Mouse (Mus musculus): ENCODE measurements around the gene P3h4. TPM values are rescaled to one million over a fixed set of nuclear protein-coding genes. Genes with fewer than 3 reads are reported as not detected.
A peak's percentile ranks its signal among the peaks of the same experiment; 100 is the strongest.
"Not testable (repeated sequence)": the region's sequence is repeated elsewhere in the genome, so short reads cannot be mapped to it uniquely, and the experiment has no call there.

The P3h4 gene
- polyA plus RNA-seq, 1 experiment from 2014 or later = 45.4 TPM

GRCm38 (mm10) chr11:100369822-100370221, 44.8 kb downstream of the P3h4 start:
- Histone ChIP-seq H3K36me3 (peaks cover 33% of the 10 kb centered on the region), H3K27ac (no peak overlapping the region), H3K4me1 (replicated peaks) (no peaks in the 10 kb centered on the region), H3K4me3 (replicated peaks) (no peak overlapping the region), H3K9ac (no peak overlapping the region), H3K9me3 (no peaks in the 10 kb centered on the region), H3K27me3 (replicated peaks) (no peaks in the 10 kb centered on the region), H3K4me2 (replicated peaks) (no peak overlapping the region)
- no peak for ATAC-seq
- 69% methylated on average over 8 of the region's 8 CpGs for WGBS

GRCm38 (mm10) chr11:100369145-100369544, 45.5 kb downstream of the P3h4 start:
- Histone ChIP-seq H3K4me2 (replicated peaks) (no peak overlapping the region), H3K9ac (no peak overlapping the region), H3K27me3 (replicated peaks) (no peaks in the 10 kb centered on the region), H3K4me1 (replicated peaks) (no peaks in the 10 kb centered on the region), H3K4me3 (replicated peaks) (no peak overlapping the region), H3K36me3 (peaks cover 29% of the 10 kb centered on the region), H3K9me3 (no peaks in the 10 kb centered on the region), H3K27ac (no peak overlapping the region)
- no peak for ATAC-seq
- WGBS = 65% methylated on average over 7 of the region's 7 CpGs

DNA sequence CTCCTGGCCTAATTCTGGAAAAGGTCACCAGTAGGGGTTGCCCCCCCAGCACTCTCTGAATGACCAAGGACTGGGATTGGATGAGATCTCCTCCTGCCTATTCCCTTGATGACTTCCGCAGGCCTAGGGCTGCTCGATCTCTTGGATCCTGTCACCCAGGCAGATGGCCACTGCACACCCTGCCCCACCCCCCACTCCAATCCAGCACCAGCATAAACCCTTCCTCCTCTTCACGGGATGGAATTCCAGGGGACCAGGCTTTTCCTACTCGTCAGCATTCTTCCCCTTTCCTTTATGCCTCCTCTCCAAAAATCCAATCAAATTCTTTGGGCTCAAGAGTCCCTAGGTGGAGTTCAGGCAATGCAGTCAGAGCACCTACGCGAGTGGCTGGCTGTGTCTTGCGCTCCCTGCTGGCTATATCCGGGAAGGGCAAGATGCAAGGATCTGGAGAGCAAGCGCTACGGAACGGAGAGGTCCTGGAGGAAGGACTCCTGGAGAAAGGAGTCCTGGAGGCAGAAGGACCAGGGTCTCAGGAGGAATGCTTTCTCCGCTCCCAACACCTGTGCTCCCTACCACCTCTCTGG, 51.6 kb downstream of the P3h4 start:
- H3K9me3 ChIP-seq = no peaks in the 10 kb centered on the region
- no peak overlapping the region for H3K4me2 ChIP-seq (replicated peaks)
- H3K36me3 ChIP-seq = no peaks in the 10 kb centered on the region
- H3K27me3 ChIP-seq (replicated peaks) = peaks cover 6% of the 10 kb centered on the region; the same call in 1 of the 2 replicates
- no peak overlapping the region for H3K9ac ChIP-seq
- no peak overlapping the region for H3K4me3 ChIP-seq (replicated peaks)
- H3K27ac ChIP-seq = no peak overlapping the region
- ATAC-seq = peak; percentile 41; the same call in 1 of the 2 replicates
- H3K4me1 ChIP-seq (replicated peaks) = peaks cover 8% of the 10 kb centered on the region; the same call in 1 of the 2 replicates
- WGBS = 18% methylated on average over 12 of the region's 12 CpGs

- WGBS = 16% methylated on average over 8 of the region's 8 CpGs
- Histone ChIP-seq H3K4me2 (replicated peaks) (no peak overlapping the region), H3K9me3 (no peaks in the 10 kb centered on the region), H3K4me3 (replicated peaks) (no peak overlapping the region), H3K27me3 (replicated peaks) (peaks cover 8% of the 10 kb centered on the region; the same call in 1 of the 2 replicates), H3K27ac (no peak overlapping the region), H3K4me1 (replicated peaks) (peaks cover 8% of the 10 kb centered on the region; the same call in 1 of the 2 replicates), H3K9ac (no peak overlapping the region), H3K36me3 (no peaks in the 10 kb centered on the region)
- ATAC-seq = peak; percentile 32; the same call in 1 of the 2 replicates
Measured at GRCm38 (mm10) chr11:100362209-100362978, 52.2 kb downstream of the P3h4 start.

- H3K27me3 ChIP-seq (replicated peaks) = peaks cover 13% of the 10 kb centered on the region; the same call in 1 of the 2 replicates
- not testable (repeated sequence) for H3K9ac ChIP-seq; ATAC-seq; H3K36me3 ChIP-seq; H3K9me3 ChIP-seq; H3K4me3 ChIP-seq (replicated peaks); H3K27ac ChIP-seq; H3K4me2 ChIP-seq (replicated peaks)
- peaks cover 13% of the 10 kb centered on the region for H3K4me1 ChIP-seq (replicated peaks)
- no CpG with 5 or more reads among the region's 13 CpGs for WGBS
Measured at GRCm38 (mm10) chr11:100361059-100361458, 53.6 kb downstream of the P3h4 start.

DNA sequence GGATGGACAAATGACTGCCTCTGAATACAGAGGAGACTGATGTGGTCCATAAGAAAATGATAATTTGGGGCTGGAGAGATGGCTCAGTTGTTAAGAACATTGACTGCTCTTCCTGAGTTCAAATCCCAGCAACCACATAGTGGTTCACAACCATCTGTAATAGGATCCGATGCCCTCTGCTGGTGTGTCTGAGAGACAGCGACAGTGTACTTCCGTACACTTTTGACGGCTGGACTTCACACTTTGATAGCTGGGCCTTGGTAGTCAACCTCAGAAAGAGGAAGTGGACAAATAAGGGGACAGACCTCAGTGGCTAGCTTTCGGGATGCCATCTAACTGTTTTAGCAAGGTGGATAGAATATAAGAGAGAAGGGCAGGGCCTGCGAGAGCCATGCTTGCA, 54.5 kb downstream of the P3h4 start:
- no peaks in the 10 kb centered on the region for H3K9me3 ChIP-seq
- peaks cover 19% of the 10 kb centered on the region for H3K4me1 ChIP-seq (replicated peaks)
- no peak overlapping the region for H3K4me3 ChIP-seq (replicated peaks)
- H3K9ac ChIP-seq = no peak overlapping the region
- no peak overlapping the region for H3K4me2 ChIP-seq (replicated peaks)
- no peak overlapping the region for H3K27ac ChIP-seq
- WGBS = 73% methylated on average over 6 of the region's 6 CpGs
- no peak for ATAC-seq
- H3K36me3 ChIP-seq = no peaks in the 10 kb centered on the region
- H3K27me3 ChIP-seq (replicated peaks) = peaks cover 19% of the 10 kb centered on the region

Other genes starting within 250 kb of the P3h4 start
- gene Krt9, start 221.6 kb downstream of the P3h4 start, polyA plus RNA-seq (2015; fragmentation: Nextera tagmentation; extraction: Ambion mirVana) = not detected in 2 replicates
- 8.6 and 9.6 TPM in 2 replicates for gene Krt14, start 207.3 kb downstream of the P3h4 start, polyA plus RNA-seq (2015; fragmentation: Nextera tagmentation; extraction: Ambion mirVana)
- not detected in 2 replicates for gene Krt16, start 165.9 kb downstream of the P3h4 start, polyA plus RNA-seq (2015; fragmentation: Nextera tagmentation; extraction: Ambion mirVana)
- gene Krt17, start 153.8 kb downstream of the P3h4 start, polyA plus RNA-seq (2015; fragmentation: Nextera tagmentation; extraction: Ambion mirVana) = 11.6 and 12.7 TPM in 2 replicates
- not detected in 2 replicates for gene Krt42, start 145.0 kb downstream of the P3h4 start, polyA plus RNA-seq (2015; fragmentation: Nextera tagmentation; extraction: Ambion mirVana)
- gene Eif1, start 95.0 kb downstream of the P3h4 start, polyA plus RNA-seq (2015; fragmentation: Nextera tagmentation; extraction: Ambion mirVana) = 1,793 and 1,952 TPM in 2 replicates
- 2.1 and 2.4 TPM in 2 replicates for gene Gast, start 80.4 kb downstream of the P3h4 start, polyA plus RNA-seq (2015; fragmentation: Nextera tagmentation; extraction: Ambion mirVana)
- 13.9 and 15.5 TPM in 2 replicates for gene Hap1, start 58.7 kb downstream of the P3h4 start, polyA plus RNA-seq (2015; fragmentation: Nextera tagmentation; extraction: Ambion mirVana)
- 133 and 139 TPM in 2 replicates for gene Jup, start 17.1 kb downstream of the P3h4 start, polyA plus RNA-seq (2015; fragmentation: Nextera tagmentation; extraction: Ambion mirVana)
- 84.2 and 86.6 TPM in 2 replicates for gene Fkbp10, start 861 bp upstream of the P3h4 start, polyA plus RNA-seq (2015; fragmentation: Nextera tagmentation; extraction: Ambion mirVana)
- 94.2 and 100 TPM in 2 replicates for gene Nt5c3b, start 27.0 kb upstream of the P3h4 start, polyA plus RNA-seq (2015; fragmentation: Nextera tagmentation; extraction: Ambion mirVana)
- gene Klhl10, start 27.1 kb upstream of the P3h4 start, polyA plus RNA-seq (2015; fragmentation: Nextera tagmentation; extraction: Ambion mirVana) = 0.35 and 0.47 TPM in 2 replicates
- gene Klhl11, start 57.9 kb upstream of the P3h4 start, polyA plus RNA-seq (2015; fragmentation: Nextera tagmentation; extraction: Ambion mirVana) = 5.7 and 5.9 TPM in 2 replicates
- 146 and 153 TPM in 2 replicates for gene Acly, start 113.2 kb upstream of the P3h4 start, polyA plus RNA-seq (2015; fragmentation: Nextera tagmentation; extraction: Ambion mirVana)
- 0.19 and 0.20 TPM in 2 replicates for gene Ttc25, start 130.8 kb upstream of the P3h4 start, polyA plus RNA-seq (2015; fragmentation: Nextera tagmentation; extraction: Ambion mirVana)
- gene Cnp, start 160.1 kb upstream of the P3h4 start, polyA plus RNA-seq (2015; fragmentation: Nextera tagmentation; extraction: Ambion mirVana) = 32.1 and 34.4 TPM in 2 replicates
- 57.6 and 65.0 TPM in 2 replicates for gene Nkiras2, start 204.4 kb upstream of the P3h4 start, polyA plus RNA-seq (2015; fragmentation: Nextera tagmentation; extraction: Ambion mirVana)
- 188 TPM in 2 replicates for gene Dnajc7, start 205.3 kb upstream of the P3h4 start, polyA plus RNA-seq (2015; fragmentation: Nextera tagmentation; extraction: Ambion mirVana)

Measured in intestine, embryonic 15.5 days (tissue).